Mouse (Mus musculus) cortical plate, adult 2 months (tissue): ENCODE measurements at regions not wholly inside any gene's neighbourhood (a gene's known extent, or its start where the extent isn't known, plus 50 kb on each side); places are given as distances from the start of the nearest gene placed in this dataset.
A peak's percentile ranks its signal among the peaks of the same experiment; 100 is the strongest.

Experiments used
- H3K27ac ChIP-seq: fragments of 200-500 bp; 2 replicates; pipeline ENCODE4 v1.5.1; 2012; ENCODE audit warnings: low read length, control low read depth, inconsistent platforms; ENCODE audit not compliant: insufficient read depth
- H3K4me1 ChIP-seq: fragments of 200-500 bp; 2 replicates; pipeline ENCODE4 v1.6.1; 2011; ENCODE audit warnings: low read length; ENCODE audit not compliant: control insufficient read depth, insufficient read depth
- H3K4me3 ChIP-seq: fragments of 200-500 bp; 2 replicates; pipeline ENCODE4 v1.5.1; 2011; ENCODE audit warnings: mild to moderate bottlenecking, low read length, control low read depth; ENCODE audit not compliant: insufficient read depth
- CTCF ChIP-seq: fragments of 200-500 bp; IDR thresholded peaks from 2 replicates; pipeline ENCODE4 v1.5.1; 2011; ENCODE audit warnings: mild to moderate bottlenecking, control low read depth, low read length; ENCODE audit not compliant: insufficient read depth; ENCODE audit errors: extremely low read depth
- POLR2A ChIP-seq: fragments of 200-500 bp; IDR thresholded peaks from 2 replicates; pipeline ENCODE4 v1.6.1; 2011; ENCODE audit warnings: mild to moderate bottlenecking, low read length, control low read depth; ENCODE audit not compliant: insufficient read depth; ENCODE audit errors: extremely low read depth

- Histone ChIP-seq H3K4me3 (no peak overlapping the region), H3K27ac (no peak overlapping the region), H3K4me1 (no peaks in the 10 kb centered on the region)
- TF ChIP-seq CTCF (no peak), POLR2A (no peak)
Measured at GRCm38 (mm10) chr16:77467216-77467615, 134.7 kb downstream of the Gm11146 start.

DNA sequence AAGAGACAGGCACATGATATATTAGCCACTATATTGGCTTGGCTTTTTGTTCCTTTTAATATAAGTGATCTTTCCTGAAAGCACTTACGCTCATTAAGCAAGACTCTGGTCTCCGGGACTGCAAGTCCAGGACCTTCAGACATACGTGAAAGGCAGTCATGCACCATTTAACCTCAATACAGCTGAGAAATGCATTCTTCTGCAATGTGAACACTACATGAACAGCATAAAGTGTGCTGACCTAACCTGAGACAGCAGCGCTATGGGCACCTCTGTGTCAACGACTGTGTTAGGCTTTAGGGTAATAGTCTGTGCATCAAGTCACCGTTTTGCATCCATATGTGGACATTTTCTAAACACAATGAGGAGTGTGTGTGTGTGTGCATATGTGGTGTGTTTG lies 137.3 kb downstream of the Gm11146 start:
- Histone ChIP-seq H3K4me1 (no peaks in the 10 kb centered on the region), H3K4me3 (no peak overlapping the region), H3K27ac (no peak overlapping the region)
- TF ChIP-seq CTCF: no peak
- TF ChIP-seq POLR2A: no peak

GRCm38 (mm10) chr16:77461922-77462321 lies 140.0 kb downstream of the Gm11146 start:
- TF ChIP-seq POLR2A (no peak), CTCF (no peak)
- H3K27ac ChIP-seq: no peak overlapping the region

DNA sequence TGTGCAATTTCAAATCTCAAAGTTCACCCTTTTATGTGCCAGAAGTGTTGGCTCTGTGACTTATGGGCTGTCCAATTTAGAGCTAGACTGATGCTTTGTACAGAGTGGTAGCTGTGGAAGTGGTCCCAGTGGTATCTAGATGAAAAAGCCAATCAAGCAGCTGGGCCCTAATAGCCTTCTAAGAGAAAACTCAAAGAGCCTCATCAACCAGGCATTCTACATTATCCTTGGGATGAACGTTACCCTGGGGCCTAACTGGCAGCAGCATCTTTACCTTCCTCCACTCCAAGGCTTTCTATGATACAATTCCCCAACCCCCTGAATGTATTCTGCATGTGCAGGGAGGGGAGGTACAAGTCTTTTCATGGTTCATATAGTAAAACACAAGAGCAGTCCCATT lies 140.4 kb downstream of the Gm11146 start:
- TF ChIP-seq CTCF (no peak), POLR2A (no peak)
- no peak overlapping the region for H3K4me3 ChIP-seq
- no peak overlapping the region for H3K27ac ChIP-seq
- H3K4me1 ChIP-seq: no peaks in the 10 kb centered on the region

More at GRCm38 (mm10) chr16:77461922-77462321, 140.0 kb downstream of the Gm11146 start:
- H3K4me1 ChIP-seq: no peaks in the 10 kb centered on the region
- H3K4me3 ChIP-seq: no peak overlapping the region

DNA sequence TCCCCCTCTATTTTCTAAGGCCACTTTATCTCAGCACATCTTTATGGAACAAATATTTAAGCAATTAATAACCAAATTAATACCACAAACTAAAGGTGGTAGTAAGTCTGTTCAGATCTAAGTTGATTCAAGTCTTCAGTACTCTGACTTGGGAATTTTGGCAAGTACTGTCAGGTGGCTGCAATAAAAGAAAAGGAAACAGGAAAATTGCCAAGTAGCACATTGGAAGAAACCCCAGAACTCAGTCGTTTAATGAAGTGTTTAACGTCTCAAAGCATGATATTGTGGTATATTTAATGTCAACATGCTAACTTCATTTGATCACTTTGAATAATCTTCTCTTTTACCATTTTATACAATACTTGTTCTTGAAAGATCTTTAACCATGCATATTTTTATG lies 142.2 kb downstream of the Gm11146 start:
- TF ChIP-seq CTCF: no peak
- no peak for TF ChIP-seq POLR2A
- no peak overlapping the region for H3K27ac ChIP-seq
- no peak overlapping the region for H3K4me3 ChIP-seq
- H3K4me1 ChIP-seq: no peaks in the 10 kb centered on the region

DNA sequence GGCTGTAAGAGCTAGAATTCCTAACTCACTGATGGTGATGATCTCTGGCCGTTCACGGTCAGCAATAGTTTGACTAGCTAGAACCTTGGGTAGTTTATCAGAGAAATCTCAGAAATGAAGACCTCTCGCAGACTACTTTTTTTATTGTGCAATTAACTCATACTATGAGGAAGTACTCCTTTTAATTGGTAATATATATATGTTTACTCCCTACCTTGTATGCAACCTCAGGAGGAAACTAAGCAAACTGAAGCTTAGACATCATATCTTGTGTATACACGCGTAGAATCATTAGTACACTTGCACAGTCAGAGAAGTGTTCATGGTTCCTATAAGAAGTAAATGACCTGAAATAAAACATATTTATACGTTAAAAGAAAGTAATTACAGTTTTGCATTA lies 157.2 kb downstream of the Gm11146 start:
- Histone ChIP-seq H3K4me1 (no peaks in the 10 kb centered on the region), H3K4me3 (no peak overlapping the region), H3K27ac (no peak overlapping the region)
- TF ChIP-seq CTCF: no peak
- no peak for TF ChIP-seq POLR2A

- no peaks in the 10 kb centered on the region for H3K4me1 ChIP-seq
- no peak overlapping the region for H3K4me3 ChIP-seq
- no peak overlapping the region for H3K27ac ChIP-seq
- no peak for TF ChIP-seq POLR2A
- TF ChIP-seq CTCF: peak; percentile 17; the same call in 1 of the 2 replicates
Measured at GRCm38 (mm10) chr16:77444006-77444405, 157.9 kb downstream of the Gm11146 start.

- Histone ChIP-seq H3K4me3 (no peak overlapping the region), H3K4me1 (no peaks in the 10 kb centered on the region), H3K27ac (no peak overlapping the region)
- TF ChIP-seq CTCF (no peak), POLR2A (no peak)
Measured at GRCm38 (mm10) chr16:77443318-77443717, 158.6 kb downstream of the Gm11146 start.

DNA sequence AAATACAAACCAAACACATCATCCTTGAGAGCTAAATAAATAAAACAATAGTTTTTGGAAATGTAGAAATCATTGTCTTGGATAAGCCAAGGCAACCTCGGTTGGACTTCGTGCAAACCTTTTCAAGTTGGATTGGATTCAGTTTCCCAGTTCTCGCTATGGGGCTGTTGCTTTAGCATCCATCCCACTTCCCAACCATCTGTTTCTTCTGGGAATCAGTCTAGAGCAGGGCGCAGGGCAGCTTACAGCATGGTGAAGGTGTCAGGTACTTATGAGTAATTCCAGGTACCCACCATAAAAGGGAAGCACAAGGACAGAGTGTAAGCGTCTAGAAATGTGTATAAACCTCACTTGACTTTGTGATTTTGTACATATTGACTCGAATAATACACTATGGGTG lies 159.0 kb downstream of the Gm11146 start:
- Histone ChIP-seq H3K4me3 (no peak overlapping the region), H3K4me1 (no peaks in the 10 kb centered on the region), H3K27ac (no peak overlapping the region)
- TF ChIP-seq CTCF (no peak), POLR2A (no peak)

DNA sequence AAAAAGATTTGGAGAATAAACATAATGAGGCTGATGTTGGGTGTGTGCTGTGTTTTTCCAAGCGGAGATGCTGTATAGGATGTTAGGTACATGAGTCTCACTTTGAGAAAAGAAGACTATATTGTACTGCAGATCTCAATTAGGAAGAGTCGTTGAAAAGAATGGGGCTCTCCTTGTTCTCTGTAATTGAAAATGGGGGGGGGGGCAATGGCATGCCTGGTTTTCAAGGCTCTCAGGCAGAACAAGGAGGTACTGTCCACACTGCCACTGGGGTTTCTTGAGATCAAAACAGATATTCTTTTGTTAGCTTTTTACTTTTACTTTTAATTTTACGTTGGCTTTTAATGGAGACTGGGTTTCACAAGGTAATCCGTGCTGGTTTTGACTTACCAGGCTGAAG lies 170.5 kb downstream of the Gm11146 start:
- no peak overlapping the region for H3K27ac ChIP-seq

More for the DNA sequence above, 170.5 kb downstream of the Gm11146 start:
- Histone ChIP-seq H3K4me3 (no peak overlapping the region), H3K4me1 (no peaks in the 10 kb centered on the region)
- TF ChIP-seq CTCF (no peak), POLR2A (no peak)
